Mouse (Mus musculus): ENCODE measurements around the gene Dock4.
A peak's percentile ranks its signal among the peaks of the same experiment; 100 is the strongest.

The Dock4 gene

DNA sequence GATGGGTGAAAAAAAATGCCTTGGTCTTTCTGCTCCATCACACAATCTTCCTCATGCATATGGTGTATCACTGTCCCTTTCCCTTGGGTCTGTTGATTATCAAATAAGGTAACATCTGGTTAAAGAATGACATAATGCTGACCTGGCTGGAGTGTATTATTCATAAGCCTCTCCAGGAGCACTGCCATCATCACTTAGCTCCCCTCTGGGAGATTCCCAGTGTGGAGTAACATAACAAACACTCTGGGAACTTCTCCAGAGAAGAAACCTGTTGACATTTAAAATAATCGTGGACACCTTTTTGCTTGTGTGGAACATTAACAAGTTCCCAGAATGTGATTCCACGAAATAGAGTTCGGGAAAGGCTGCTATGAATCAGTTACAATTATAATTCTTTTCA lies 128.3 kb downstream of the Dock4 start:
- DNase-seq, result no peak

DNA sequence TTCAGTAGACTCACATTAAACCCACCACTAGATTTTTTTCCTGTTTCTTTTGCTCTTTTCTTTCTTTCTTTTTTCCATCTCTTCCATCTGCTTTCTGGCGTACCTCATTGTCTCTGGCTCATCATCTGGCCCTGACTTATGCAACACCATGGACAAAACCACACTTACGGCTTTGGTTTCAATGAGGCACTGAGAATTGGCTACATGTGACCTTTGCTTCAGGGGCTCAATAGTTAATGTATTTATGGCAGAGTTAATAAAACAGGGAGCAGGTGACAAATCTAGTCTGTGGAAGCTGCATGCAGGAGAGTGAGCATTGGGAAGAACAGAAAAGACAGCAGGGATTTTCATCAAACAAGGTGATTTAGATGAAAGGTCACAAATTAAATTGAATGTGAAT lies 131.0 kb downstream of the Dock4 start:
- DNase-seq, result no peak

DNA sequence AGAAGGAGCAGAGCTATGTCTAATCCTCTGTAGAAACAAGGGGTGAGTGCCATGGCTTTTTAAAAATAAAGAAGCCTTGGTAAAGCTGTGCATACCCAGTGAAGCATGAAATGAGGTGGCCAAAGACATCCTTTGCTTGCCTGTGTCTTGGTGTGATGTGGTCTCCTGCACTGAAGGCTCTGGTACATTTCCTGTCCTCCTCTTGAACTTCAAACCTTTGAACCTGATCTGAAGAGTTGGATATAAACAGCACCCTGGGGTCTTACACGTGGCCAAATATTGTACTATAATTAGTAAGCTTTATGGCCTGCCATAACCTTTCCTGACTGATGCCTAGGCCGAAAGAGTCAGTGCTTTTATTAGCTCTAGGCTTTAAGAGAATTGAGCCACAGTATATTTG lies 134.6 kb downstream of the Dock4 start:
- DNase-seq, result no peak

DNA sequence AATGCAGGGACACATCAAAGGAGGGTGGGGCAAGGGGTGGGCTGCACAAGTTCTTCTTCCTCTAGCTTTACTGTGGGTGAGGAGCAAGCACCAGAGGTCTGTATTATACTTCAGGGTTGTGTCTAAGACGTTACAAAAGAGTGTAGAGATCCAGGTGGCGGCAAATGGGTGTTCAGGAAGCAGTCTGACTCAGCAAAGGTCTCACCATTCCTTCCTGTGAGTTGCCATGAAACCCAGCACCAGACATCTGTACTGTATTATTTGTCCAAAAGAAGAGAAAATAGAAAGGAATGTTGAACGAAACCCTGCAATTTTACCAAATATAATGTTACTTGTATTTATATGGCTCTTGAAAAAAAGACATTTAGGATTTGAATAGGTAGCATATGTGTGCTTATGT lies 135.3 kb downstream of the Dock4 start:
- no peak for DNase-seq

DNA sequence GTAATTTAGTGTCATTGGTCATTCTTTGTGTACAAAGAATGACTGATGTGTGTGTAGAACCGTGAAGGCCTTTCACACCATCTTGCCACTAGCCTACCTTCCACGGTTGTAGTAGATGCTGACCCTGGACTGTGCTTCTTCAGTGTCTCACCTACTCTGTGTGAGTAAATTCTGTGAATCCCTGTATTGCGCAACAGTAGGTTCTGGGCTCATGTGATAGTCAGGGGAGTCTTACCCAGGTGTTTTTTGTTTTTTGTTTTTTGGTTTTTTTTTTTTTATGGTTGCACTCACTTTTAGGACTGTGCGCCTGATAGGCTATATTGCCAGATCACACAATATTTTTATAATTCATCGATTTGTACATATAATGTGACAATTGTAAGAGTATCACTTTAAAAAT lies 136.3 kb downstream of the Dock4 start:
- DNase-seq, result no peak

DNA sequence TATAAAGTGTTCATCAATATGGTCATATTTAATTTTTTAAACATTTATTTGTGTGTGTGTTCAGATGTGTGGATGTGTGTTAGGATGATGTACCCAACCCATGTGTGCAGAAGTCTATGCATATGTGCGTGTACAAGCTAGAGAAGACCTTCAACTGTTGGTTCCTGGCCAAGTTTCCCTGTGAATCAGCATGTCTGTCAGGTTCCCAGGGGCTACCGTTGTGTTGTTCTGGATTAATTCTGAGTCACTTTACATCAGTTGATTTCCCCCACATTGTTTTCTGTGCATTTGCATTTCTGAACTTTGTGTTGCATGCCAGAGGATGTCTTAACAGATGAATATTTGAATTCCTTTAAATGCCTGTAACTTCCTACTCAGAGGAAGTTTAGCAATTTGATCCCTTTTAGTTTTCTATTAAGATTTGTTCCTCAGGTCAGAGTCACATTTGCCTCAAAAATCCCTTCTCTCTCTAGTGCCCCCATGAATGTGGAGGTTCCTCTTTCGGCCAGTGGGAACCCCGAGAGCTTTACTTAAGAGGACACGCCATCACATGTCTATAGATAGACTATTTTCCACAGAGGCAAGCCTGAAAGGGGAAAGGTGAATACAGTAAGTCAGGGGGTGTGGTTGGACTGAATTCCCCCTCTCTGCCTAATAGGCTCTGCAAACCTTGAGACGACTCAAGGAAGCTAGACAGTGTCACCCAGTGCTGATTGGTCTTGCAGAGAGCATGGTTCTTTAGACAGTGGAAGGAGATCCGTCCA lies 139.0 kb downstream of the Dock4 start:
- DNase-seq, result no peak

DNA sequence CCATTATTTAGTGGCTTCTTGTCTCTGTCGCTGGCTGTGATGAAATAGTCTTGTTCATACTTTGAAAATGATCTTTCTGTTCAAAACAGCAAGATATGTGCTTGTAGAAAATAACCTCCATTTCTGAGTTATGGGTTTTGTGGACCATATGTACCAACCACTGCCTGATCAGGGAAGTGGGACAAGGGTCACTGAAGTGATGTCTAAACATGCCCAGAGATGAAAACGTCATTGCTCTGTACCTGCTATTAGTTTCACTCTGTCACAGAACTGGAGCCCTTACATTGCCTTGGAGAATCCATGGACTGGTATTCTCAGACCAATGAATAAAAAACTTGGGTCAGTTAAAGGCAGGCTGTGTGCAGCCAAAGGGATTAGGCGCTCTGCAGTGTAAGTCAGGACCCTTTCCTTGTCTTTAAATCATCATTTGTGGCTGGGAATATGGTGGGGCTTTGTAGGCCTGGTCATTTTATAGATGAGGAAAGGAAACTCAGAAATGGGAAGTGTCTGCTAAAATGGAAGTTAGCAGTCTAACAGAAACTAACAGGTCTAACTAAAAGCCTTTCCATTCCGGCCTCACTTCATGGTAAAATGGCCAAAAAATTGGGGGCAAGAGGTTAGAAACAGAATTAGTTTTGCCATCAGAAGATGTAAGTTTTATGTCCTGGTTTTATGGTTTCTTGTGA lies 139.8 kb downstream of the Dock4 start:
- no peak for DNase-seq

DNA sequence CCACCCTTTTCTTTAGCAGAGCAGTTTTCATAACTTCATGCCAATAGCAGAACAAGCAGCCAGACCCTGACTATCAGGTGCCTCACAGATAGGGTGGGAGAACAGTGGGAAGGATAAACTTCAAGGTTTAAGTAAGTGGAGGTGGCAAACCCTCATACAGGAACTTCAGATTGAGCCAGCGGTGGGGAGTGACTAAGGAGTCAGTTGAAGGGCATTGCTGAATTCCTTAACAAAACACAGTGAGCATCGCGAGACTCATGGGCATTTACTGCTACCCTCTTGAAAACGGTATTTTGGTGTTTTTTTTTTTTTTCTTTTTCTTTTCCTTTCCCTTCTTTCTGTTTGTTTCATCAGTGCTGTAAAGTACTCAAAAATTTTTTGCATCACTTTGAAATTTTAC lies 148.4 kb downstream of the Dock4 start:
- DNase-seq, result no peak

DNA sequence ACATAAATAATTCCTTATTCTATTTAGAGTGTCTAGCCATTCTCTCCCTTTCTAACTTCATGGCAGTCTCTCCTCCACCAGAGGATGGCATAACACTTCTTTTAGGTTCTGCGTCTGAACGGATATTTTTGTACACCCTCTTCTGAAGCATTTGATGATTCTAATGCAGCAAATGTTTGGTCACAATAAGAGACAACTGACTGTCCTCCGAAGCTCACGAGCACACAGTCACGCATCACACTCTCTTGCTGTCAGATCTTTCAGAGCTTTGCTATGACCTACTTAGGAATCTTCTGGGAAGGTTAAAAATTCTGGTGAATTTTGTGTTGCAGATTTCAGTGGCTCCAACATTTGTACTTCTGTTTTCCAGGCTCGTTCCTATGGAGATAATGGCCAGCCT lies 149.7 kb downstream of the Dock4 start:
- DNase-seq, result no peak

DNA sequence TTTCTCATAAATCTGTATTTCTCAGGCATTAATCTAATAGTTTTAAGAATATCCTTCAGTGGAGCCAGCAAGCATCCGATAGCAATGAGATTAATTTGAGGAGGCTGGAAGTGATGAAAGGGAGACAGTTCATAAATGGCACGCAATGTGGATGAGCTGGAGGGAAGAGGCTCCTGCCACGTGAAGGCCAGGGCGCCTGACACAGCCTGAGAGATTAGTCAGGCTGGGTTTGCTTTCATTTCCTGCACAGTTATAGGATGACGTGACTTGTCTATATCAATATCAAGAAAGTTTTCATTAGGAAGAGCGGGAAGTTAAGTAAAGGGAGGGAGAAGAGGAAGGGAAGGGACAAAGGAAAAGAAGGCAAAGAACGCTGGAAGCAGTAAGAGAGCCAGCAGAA lies 150.3 kb downstream of the Dock4 start:
- no peak for DNase-seq

DNA sequence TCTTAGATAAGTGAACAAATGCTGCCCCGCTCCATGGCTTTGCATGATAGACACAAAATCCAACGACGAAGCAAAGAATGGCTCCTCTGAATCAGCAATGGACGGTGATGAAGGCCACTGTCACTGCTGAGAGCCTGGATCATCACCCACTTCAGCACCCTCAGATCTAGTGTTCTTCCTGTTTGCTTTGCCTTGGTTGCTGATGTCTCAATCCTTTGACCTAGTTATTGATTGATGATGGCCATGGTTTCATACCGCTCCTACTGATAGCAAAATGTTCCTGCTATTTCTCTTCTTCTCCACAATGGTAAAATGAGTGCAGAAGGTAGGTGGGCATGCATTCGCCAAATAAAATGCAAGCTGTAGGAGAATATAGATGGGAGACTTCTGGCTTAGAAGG lies 150.7 kb downstream of the Dock4 start:
- DNase-seq, result no peak

DNA sequence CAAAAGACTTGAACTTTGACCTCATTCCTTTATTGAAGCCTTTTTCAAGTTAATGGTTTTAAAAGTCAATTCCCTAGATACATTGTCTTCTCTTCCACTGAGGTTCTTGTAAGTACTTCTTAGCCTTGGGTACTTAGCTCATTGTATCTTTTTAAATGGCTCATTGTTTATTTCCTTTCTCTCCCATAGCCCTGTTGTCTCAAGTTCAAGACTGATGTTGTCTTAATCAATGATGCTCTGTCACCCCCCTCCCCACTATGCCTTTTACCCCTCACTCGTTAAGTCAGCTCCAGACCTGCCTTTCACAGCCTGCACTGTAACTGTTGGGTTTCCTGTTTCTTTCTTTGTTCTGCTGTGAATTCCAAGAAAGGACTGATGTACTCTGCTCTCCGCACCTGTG lies 154.2 kb downstream of the Dock4 start:
- no peak for DNase-seq

DNA sequence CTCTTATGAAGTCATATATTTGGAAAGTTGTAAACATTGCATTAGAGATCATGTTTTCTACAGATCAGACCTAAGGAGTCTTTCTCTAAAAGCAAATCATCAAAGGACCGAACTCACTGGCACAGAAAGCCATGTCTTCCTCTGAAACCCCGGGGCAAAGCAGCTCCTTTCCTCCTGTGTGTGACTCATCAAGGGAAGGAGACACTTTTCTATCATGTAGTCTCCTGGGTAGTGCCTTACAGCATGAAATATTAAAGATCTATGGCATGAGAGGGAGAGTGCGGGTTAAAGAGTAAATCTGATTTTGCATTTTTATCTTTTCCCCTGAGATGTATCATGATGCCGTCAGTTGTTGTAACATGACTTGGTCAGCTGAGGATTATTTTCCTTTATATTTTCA lies 159.8 kb downstream of the Dock4 start:
- DNase-seq, result no peak

DNA sequence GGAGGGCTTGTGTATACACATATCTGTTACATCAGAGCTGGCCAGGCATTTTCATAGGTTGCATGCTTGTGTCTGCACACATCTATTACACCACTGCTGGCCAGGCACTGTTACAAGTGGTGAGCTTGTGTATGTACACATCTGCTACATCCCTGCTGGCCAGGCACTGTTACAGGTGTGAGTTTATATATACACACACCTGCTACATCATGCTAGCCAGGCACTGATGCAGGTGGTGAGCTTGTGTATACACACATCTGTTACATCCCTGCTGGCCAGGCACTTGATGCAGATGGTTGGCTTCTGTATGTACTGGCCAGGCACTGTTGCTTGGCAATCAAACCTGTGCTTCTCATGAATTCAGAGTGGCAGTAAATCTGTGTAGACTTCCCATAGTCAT lies 177.2 kb downstream of the Dock4 start:
- no peak for DNase-seq

DNA sequence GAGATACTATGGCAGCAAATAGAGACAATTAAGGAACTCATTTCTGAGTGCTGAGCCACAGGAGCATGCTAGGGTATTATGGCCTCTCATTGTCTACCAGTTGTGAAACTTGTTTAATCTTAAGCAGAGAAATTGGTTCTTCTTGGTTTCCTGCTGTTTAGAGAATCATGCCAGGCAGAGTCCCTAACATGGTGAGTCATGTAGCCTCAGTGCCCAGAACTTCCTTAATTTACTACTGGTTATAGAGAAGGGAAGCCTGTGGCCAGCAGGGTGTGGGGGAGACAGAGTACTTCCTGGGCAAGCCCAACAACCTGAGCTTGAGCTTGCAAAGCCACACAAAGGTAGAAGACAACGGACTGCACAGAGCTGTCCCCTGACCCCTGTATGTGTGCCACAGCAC lies 180.8 kb downstream of the Dock4 start:
- DNase-seq, result no peak

DNA sequence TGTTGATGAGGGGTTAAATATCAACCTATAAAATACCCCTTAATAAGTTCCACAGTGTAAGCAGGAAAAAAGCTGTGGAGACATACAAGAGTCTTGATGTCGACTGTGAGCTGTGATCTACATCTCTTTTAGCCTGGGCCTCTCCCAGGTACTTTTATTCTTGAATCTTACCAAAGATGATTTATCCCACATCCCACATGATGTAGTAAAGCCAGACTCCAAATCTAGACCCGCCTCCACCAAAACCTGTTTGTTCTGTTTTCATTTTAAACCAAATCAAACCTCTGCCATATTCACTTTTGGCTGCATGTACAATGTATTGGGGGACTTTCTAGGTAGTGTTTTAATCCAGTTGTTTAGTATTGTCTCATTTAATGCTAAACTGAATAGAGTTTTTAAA lies 187.5 kb downstream of the Dock4 start:
- DNase-seq, result no peak

DNA sequence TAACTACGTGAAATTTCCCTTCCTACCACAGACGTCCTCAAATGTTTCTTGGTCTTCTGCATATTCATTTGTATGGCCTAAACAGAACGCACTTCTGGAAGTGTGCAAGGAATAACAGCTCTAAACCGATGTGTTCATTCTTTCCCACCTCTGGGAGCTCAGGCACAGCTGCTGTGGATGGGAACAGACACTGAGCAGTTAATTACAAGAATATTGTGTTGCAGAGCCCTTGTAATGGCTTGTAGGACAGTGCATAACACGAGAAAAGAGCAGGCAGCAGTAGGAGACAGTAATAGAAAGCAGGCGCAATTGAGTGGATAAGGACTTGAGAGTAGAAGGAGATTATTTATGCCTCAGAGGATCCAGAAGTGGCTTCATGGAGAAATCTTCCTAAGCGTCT lies 188.4 kb downstream of the Dock4 start:
- DNase-seq, result no peak

DNA sequence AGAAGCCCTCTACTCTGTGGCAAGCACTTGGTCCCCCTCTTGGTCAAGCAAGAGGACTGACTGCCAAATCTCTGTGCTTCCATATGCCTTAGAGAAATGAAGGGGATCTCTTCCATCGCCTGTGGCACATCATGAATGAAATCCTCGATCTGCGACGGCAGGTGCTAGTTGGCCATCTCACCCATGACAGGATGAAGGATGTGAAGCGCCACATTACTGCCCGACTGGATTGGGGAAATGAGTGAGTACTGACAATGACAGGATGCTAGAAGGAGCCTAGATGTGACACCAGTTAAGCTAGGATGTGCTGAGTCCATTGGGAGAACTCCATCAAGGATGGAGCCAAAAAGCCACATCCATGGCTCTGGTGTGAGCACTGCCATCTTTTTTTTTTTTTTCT lies 190.2 kb downstream of the Dock4 start:
- no peak for DNase-seq

DNA sequence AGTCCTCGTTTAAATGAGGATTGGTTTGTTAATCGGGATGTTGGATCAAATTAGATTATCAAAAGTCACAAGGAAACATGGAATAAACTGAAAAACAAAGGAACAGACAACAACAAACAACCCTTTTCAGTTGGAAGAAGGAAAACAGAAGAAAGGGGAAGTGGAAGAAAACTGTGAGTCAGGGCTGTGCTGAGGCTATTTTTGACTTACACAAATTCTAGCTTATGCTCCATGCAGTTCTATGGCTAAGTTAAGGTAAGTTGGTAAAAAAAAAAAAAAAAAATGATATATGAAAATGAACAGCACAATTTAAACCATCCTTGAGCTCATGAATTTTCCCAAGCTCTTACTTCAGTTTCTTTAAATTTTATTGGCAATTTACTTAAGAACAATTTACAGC lies 191.7 kb downstream of the Dock4 start:
- DNase-seq, result no peak

DNA sequence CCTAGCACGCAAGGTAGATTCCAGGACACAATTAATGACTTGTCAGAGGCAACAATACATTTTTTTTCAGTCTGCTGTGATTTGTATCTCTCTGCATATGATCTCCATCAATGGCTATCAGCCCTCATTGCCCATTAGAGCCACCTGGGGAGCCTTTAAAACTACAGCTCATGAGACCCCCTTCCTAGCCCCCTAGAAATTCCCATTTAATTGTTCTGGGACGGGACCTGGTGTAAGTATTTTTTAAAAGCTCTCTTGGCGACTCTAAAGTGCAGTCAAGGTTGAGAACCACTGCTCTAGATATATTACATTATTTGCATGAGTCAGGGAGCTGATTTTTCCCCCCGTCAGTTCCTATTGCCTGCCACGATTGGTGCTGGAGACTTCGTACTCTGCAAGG lies 200.1 kb downstream of the Dock4 start:
- DNase-seq, result no peak

DNA sequence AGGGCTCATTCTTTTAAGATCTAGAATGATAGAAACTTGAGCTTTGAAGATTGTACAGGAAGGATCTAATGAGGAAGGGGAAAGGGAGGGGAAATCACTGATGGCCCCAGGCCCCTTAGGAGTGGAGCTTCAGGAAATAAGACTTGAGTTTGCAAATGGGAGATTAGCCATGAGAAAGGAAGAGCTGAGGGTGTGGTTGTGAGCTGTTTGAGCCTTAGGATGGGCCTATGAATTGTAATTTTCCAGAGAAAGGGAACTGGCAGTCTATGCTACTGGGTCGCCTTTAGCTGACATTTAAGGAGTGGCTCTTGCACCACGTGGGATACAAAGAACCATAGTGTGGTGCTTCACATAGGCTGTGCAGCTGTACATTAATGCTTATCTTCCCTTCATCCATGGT lies 208.6 kb downstream of the Dock4 start:
- no peak for DNase-seq

DNA sequence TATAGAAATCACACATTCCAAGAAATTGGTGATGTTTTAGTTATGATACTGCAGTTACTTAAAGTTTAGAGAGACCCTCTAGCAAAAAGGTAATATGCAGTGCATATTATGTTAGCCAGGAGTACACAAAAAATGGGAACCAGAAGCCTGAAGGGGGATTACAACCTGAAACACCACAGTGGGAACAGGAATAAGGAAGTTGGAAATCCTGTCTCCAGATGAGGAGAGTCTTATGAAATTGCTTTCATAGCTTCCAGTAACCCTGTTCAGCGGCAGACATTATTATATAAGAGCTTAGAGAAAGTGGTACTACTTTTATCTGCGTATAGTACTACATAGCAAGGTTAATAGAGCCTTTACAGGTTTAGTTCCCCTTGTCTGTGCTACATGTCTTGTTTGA lies 210.1 kb downstream of the Dock4 start:
- DNase-seq, result no peak

DNA sequence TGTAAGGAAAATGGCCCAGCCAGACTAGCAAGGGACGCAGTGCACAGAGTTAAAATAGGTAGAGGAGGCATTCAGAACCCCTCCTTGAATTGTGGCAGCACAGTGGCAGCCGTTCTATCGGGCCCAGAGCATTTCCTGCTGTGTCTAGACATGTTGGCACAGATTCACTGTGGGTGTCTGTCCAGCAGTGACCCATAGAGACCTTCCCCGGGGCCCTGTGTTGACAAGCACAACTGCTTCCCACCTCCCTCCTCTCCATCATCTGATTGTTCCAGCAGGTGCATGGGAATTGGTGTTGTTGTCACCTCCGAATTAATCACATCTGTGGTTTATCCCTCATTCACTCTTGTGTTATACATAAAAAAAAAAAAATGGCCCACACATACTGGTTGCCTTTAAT lies 210.7 kb downstream of the Dock4 start:
- DNase-seq, result peak; percentile 3

DNA sequence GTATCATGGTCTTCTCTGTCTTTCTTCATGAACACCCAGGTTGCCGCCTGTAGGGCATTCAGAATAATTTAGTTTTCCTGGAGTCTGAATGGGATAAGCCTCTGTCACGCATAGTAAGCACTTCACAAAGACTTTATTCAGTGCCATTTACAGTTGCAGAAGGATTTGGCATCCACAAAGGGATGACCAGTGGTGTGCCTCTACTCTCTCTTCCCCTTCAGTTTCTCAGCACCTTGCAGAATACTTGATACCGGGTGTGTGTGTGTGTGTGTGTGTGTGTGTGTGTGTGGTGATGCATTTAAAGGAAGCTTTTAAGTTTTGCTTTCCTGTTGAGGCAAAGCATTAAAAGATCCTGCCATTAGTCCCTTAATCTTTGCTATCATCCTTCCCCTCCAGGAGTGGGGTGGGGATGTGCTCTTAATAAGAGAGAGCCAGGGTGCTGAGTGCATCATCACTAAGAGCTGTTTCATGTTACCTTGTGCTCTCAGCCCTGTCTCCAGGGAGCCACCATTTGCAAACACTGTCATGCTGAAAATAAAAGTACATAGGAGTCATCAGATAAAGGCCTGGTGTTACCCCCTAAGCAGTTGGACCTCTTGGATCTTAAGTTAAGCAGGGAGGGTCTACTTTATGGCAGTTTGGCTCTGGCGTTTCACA lies 211.6 kb downstream of the Dock4 start:
- DNase-seq, result peak; percentile 4

All from retina, postnatal 1 day (tissue).